Mouse (Mus musculus): ENCODE results near the gene Mup7. TPM values are rescaled to one million over a fixed set of nuclear protein-coding genes. Genes with fewer than 3 reads are reported as not detected.
"Not testable (repeated sequence)": the region's sequence is repeated elsewhere in the genome, so short reads cannot be mapped to it uniquely, and the experiment has no call there.

Gene Mup7
- not detected in 2 replicates for polyA plus RNA-seq (2011; ENCODE audit: insufficient read length, low read depth, missing spikeins)

GRCm38 (mm10) chr4:60070375-60070774 lies at the start of gene Mup7:
Gene Mup7, minus strand, starts transcription at chr4:60070475.
- H3K4me3 ChIP-seq (ENCODE audit: insufficient read depth, low read length); H3K27ac ChIP-seq (ENCODE audit: insufficient read depth, low read length); H3K4me1 ChIP-seq (ENCODE audit: control insufficient read depth, insufficient read depth, low read length): not testable (repeated sequence)

GRCm38 (mm10) chr4:60079865-60080264 lies 9.6 kb upstream of the Mup7 start:
- H3K4me1 ChIP-seq (ENCODE audit: control insufficient read depth, insufficient read depth, low read length); H3K27ac ChIP-seq (ENCODE audit: insufficient read depth, low read length); H3K4me3 ChIP-seq (ENCODE audit: insufficient read depth, low read length): not testable (repeated sequence)

GRCm38 (mm10) chr4:60029334-60030111 lies 40.8 kb downstream of the Mup7 start:
- not testable (repeated sequence) for H3K4me3 ChIP-seq (ENCODE audit: insufficient read depth, low read length); H3K27ac ChIP-seq (ENCODE audit: insufficient read depth, low read length); H3K4me1 ChIP-seq (ENCODE audit: control insufficient read depth, insufficient read depth, low read length)

DNA sequence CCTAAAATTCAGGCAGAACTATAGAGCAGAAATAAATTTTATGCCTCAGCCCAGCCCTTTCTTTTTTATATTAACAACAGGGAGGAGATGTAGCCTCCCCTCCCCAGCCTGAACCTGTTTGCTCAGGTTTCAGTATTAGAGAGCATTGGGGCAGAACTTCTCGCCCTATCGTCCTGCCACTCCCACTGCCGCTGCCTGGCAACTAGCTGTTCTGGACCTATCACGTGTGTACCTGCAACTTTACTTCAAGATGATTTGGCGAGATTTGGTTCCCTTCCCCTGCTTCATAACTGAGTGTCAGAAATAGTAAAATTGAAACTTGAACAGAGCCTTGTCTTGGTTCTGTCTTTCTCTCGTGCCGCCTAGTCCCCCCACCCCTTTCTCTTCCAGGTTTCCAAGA lies 50.1 kb downstream of the Mup7 start:
- not testable (repeated sequence) for H3K27ac ChIP-seq (ENCODE audit: insufficient read depth, low read length); H3K4me3 ChIP-seq (ENCODE audit: insufficient read depth, low read length); H3K4me1 ChIP-seq (ENCODE audit: control insufficient read depth, insufficient read depth, low read length)

Other genes starting within 250 kb of the Mup7 start
- gene Slc46a2, start 155.4 kb downstream of the Mup7 start, polyA plus RNA-seq (2011; ENCODE audit: insufficient read length, low read depth, missing spikeins), result not detected in 2 replicates
- not detected in 2 replicates for gene Mup4, start 109.8 kb downstream of the Mup7 start, polyA plus RNA-seq (2011; ENCODE audit: insufficient read length, low read depth, missing spikeins)
- not detected in 2 replicates for gene Mup6, start 106.2 kb downstream of the Mup7 start, polyA plus RNA-seq (2011; ENCODE audit: insufficient read length, low read depth, missing spikeins)
- gene Mup2, start 83.8 kb upstream of the Mup7 start, polyA plus RNA-seq (2011; ENCODE audit: insufficient read length, low read depth, missing spikeins), result not detected in 2 replicates
- not detected in 2 replicates for gene Mup8, start 152.1 kb upstream of the Mup7 start, polyA plus RNA-seq (2011; ENCODE audit: insufficient read length, low read depth, missing spikeins)